Mouse (Mus musculus) heart, embryonic 14.5 days (tissue): ENCODE data around the gene Grhpr. TPM values are rescaled to one million over a fixed set of nuclear protein-coding genes. Genes with fewer than 3 reads are reported as not detected.

Experiments
- ATAC-seq: fragments of 200-750 bp; cut with Nextera tagmentation; 2 replicates; pipeline ENCODE4 v1.8.0; 2017; ENCODE audit warnings: low read depth, moderate TSS enrichment; ENCODE audit not compliant: insufficient number of reproducible peaks, insufficient read depth, low FRiP score
- H3K27ac ChIP-seq, 2 experiments: fragments of 200-500 bp in 1 of 2; fragments of 300-500 bp in 1 of 2; sonication (generic) in 1 of 2; replicated peaks in 1 of 2; 2 replicates each; pipeline ENCODE4 v1.5.1; 2012 to 2014; ENCODE audit warnings: low read depth in 2 of 2, low read length in 2 of 2, control low read depth in 1 of 2, mild to moderate bottlenecking in 1 of 2, mixed read lengths in 1 of 2; ENCODE audit not compliant: control insufficient read depth in 1 of 2, insufficient read depth in 1 of 2
- H3K27me3 ChIP-seq: fragments of 300-500 bp; sonication (generic); 2 replicates; pipeline ENCODE4 v1.6.1; 2014; ENCODE audit warnings: mild to moderate bottlenecking, low read length, control low read depth; ENCODE audit not compliant: control insufficient read depth, insufficient read depth
- H3K36me3 ChIP-seq: fragments of 300-500 bp; sonication (generic); 2 replicates; pipeline ENCODE4 v1.6.1; 2014; ENCODE audit warnings: mild to moderate bottlenecking, control low read depth, low read length, mixed read lengths; ENCODE audit not compliant: control insufficient read depth, insufficient read depth
- H3K4me1 ChIP-seq, 2 experiments: fragments of 200-500 bp in 1 of 2; fragments of 300-500 bp in 1 of 2; sonication (generic) in 1 of 2; 2 replicates each; pipeline ENCODE4 v1.6.1; 2012 to 2014; ENCODE audit warnings: low read length in 2 of 2, control low read depth in 1 of 2, mixed read lengths in 1 of 2; ENCODE audit not compliant: control insufficient read depth in 2 of 2, insufficient read depth in 2 of 2
- H3K4me2 ChIP-seq: fragments of 300-500 bp; sonication (generic); 2 replicates; pipeline ENCODE4 v1.6.1; 2014; ENCODE audit warnings: mild to moderate bottlenecking, low read length
- H3K4me3 ChIP-seq, 2 experiments: fragments of 200-500 bp in 1 of 2; fragments of 300-500 bp in 1 of 2; sonication (generic) in 1 of 2; 2 replicates each; pipeline ENCODE4 v1.5.1; 2012 to 2014; ENCODE audit warnings: low read length in 2 of 2, mild to moderate bottlenecking in 2 of 2, control low read depth in 1 of 2, low read depth in 1 of 2, moderate library complexity in 1 of 2; ENCODE audit not compliant: control insufficient read depth in 1 of 2, insufficient read depth in 1 of 2
- H3K9ac ChIP-seq: fragments of 300-500 bp; sonication (generic); 2 replicates; pipeline ENCODE4 v1.6.1; 2014; ENCODE audit warnings: mild to moderate bottlenecking, low read length
- H3K9me3 ChIP-seq: fragments of 300-500 bp; sonication (generic); 2 replicates; pipeline ENCODE4 v1.6.1; 2016; ENCODE audit warnings: low read length, control low read depth; ENCODE audit not compliant: control insufficient read depth
- WGBS: fragments of 180-500 bp; shearing (Covaris S2); extraction: QIAGEN DNeasy Blood & Tissue Kit; methylation state at CpG from one replicate; pipeline ENCODE4 v1.1.7; 2014; 5-methylcytosine and 5-hydroxymethylcytosine counted together
- polyA plus RNA-seq: library from polyadenylated mRNA; unstranded; fragments of >200 nt; fragmentation: Nextera tagmentation; extraction: Ambion mirVana; gene quantifications from 2 replicates; pipeline ENCODE4 v1.2.1, GENCODE M21; 2014

Gene Grhpr
- polyA plus RNA-seq, 1 experiment from 2014 or later = 88.7 TPM

GRCm38 (mm10) chr4:45019009-45019408 is 37.8 kb downstream of the Grhpr start:
- Histone ChIP-seq H3K4me3 (peak overlapping the region; percentile 63 to 81), H3K4me1 (peaks cover 5 to 12% of the 10 kb centered on the region in 2 experiments; a peak in 3 of 4 replicates), H3K9me3 (no peaks in the 10 kb centered on the region), H3K4me2 (peak overlapping the region; percentile 93), H3K36me3 (peaks cover 22% of the 10 kb centered on the region), H3K27me3 (no peaks in the 10 kb centered on the region), H3K27ac (peak overlapping the region in 1 of 2 experiments; percentile 49; a peak in 2 of 4 replicates), H3K9ac (peak overlapping the region; percentile 85)
- no peak for ATAC-seq
- under 1% methylated on average over 14 of the region's 14 CpGs for WGBS

GRCm38 (mm10) chr4:45026459-45026858 is 45.3 kb downstream of the Grhpr start:
- no peak overlapping the region for H3K4me2 ChIP-seq
- H3K9me3 ChIP-seq = no peaks in the 10 kb centered on the region
- WGBS = 91% methylated on average over 4 of the region's 4 CpGs

GRCm38 (mm10) chr4:45032586-45032985 is 51.4 kb downstream of the Grhpr start:
- Histone ChIP-seq H3K9me3 (no peaks in the 10 kb centered on the region), H3K27ac (no peak overlapping the region), H3K4me2 (no peak overlapping the region), H3K4me3 (no peak overlapping the region), H3K9ac (no peak overlapping the region), H3K4me1 (peaks cover 27% of the 10 kb centered on the region in 2 experiments), H3K36me3 (peaks cover 93% of the 10 kb centered on the region), H3K27me3 (no peaks in the 10 kb centered on the region)
- no peak for ATAC-seq
- 82% methylated on average over 9 of the region's 9 CpGs for WGBS

More at GRCm38 (mm10) chr4:45026459-45026858, 45.3 kb downstream of the Grhpr start:
- H3K4me1 ChIP-seq = no peaks in the 10 kb centered on the region
- no peak overlapping the region for H3K4me3 ChIP-seq
- H3K36me3 ChIP-seq = peaks cover 92% of the 10 kb centered on the region
- no peaks in the 10 kb centered on the region for H3K27me3 ChIP-seq
- H3K9ac ChIP-seq = no peak overlapping the region
- no peak for ATAC-seq
- H3K27ac ChIP-seq = no peak overlapping the region

GRCm38 (mm10) chr4:45034693-45035628 is 53.8 kb downstream of the Grhpr start:
- H3K9ac ChIP-seq = peak overlapping the region; percentile 54
- no peak overlapping the region for H3K4me3 ChIP-seq
- ATAC-seq = no peak
- peaks cover 29 to 30% of the 10 kb centered on the region in 2 experiments for H3K4me1 ChIP-seq
- H3K9me3 ChIP-seq = no peaks in the 10 kb centered on the region
- peak overlapping the region in 1 of 2 experiments; percentile 58; a peak in 2 of 4 replicates for H3K27ac ChIP-seq
- peaks cover 74% of the 10 kb centered on the region for H3K36me3 ChIP-seq
- H3K4me2 ChIP-seq = no peak overlapping the region
- WGBS = 72% methylated on average over 16 of the region's 16 CpGs
- no peaks in the 10 kb centered on the region for H3K27me3 ChIP-seq

- peaks cover 29 to 30% of the 10 kb centered on the region in 2 experiments for H3K4me1 ChIP-seq
- H3K9me3 ChIP-seq = no peaks in the 10 kb centered on the region
- peak overlapping the region; percentile 54; the same call in 1 of the 2 replicates for H3K9ac ChIP-seq
- 0 out of 4 replicates have a peak overlapping the region, but pooled peaks of 1 of the 2 experiments have one; percentile 58 for H3K27ac ChIP-seq
- no peak overlapping the region for H3K4me3 ChIP-seq
- ATAC-seq = no peak
- H3K27me3 ChIP-seq = no peaks in the 10 kb centered on the region
- 90% methylated on average over 10 of the region's 10 CpGs for WGBS
- no peak overlapping the region for H3K4me2 ChIP-seq
- peaks cover 74% of the 10 kb centered on the region for H3K36me3 ChIP-seq
Observed at GRCm38 (mm10) chr4:45036048-45036447, 54.9 kb downstream of the Grhpr start.

- H3K4me2 ChIP-seq = no peak overlapping the region
- peaks cover 74% of the 10 kb centered on the region for H3K36me3 ChIP-seq
- no peak overlapping the region for H3K4me3 ChIP-seq
- H3K9ac ChIP-seq = no peak overlapping the region
- peak overlapping the region in 1 of 2 experiments; percentile 99; a peak in 2 of 4 replicates for H3K27ac ChIP-seq
- no peaks in the 10 kb centered on the region for H3K27me3 ChIP-seq
- ATAC-seq = no peak
- H3K4me1 ChIP-seq = peaks cover 29 to 30% of the 10 kb centered on the region in 2 experiments
- no peaks in the 10 kb centered on the region for H3K9me3 ChIP-seq
- WGBS = 83% methylated on average over 5 of the region's 5 CpGs
Observed at GRCm38 (mm10) chr4:45036571-45036970, 55.4 kb downstream of the Grhpr start.

GRCm38 (mm10) chr4:45037455-45038410 is 56.5 kb downstream of the Grhpr start:
- H3K27me3 ChIP-seq = no peaks in the 10 kb centered on the region
- peak; percentile 72 for ATAC-seq
- 32% methylated on average over 13 of the region's 13 CpGs for WGBS
- peaks cover 29 to 30% of the 10 kb centered on the region in 2 experiments for H3K4me1 ChIP-seq
- no peaks in the 10 kb centered on the region for H3K9me3 ChIP-seq
- H3K27ac ChIP-seq = peak overlapping the region; percentile 83 to 99
- peak overlapping the region; percentile 41 for H3K4me2 ChIP-seq
- H3K9ac ChIP-seq = peak overlapping the region; percentile 52; the same call in 1 of the 2 replicates
- H3K36me3 ChIP-seq = peaks cover 70% of the 10 kb centered on the region
- no peak overlapping the region for H3K4me3 ChIP-seq
